Mouse (Mus musculus): ENCODE results near the gene Il9. TPM values are rescaled to one million over a fixed set of nuclear protein-coding genes. Genes with fewer than 3 reads are reported as not detected.

The Il9 gene
- polyA plus RNA-seq, 1 experiment from 2014 or later, result not detected

DNA sequence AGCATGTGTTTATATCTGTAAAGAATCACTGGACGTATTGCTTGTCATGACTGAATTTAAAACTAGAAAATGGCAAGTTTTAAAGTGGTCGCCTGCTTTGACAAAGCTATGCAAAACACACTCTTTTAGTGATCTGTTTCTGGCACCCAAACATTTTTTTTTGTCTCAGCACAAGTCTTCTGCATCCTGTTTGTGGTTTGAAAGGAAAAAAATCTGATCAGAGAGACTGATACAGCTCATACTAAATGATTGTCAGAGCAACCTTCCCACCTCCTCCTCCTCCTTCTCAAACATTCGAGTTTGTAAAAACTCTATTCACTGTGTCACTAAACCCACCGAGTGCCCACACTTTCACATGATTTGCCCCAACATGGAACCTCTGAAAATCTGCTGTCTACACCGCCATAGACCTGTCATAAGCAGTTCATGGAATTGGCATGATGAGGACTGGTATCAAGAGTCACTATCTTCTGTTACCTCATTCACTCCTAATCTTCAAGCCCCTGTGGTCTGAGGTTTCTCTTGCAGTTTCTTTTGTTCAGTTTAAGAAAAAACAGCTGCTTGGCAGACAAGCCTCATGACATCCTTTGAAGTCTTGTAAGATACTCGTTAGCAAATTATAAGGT lies 24.9 kb upstream of the Il9 start:
- Histone ChIP-seq H3K4me1 (no peaks in the 10 kb centered on the region), H3K4me2 (replicated peaks) (no peak overlapping the region), H3K9me3 (no peaks in the 10 kb centered on the region), H3K27me3 (replicated peaks) (no peaks in the 10 kb centered on the region), H3K27ac (no peak overlapping the region), H3K4me3 (no peak overlapping the region), H3K9ac (no peak overlapping the region), H3K36me3 (no peaks in the 10 kb centered on the region)
- no peak for ATAC-seq (ENCODE audit: low FRiP score, low read depth)
- 84% methylated on average over 6 of the region's 6 CpGs for WGBS

- no peak for ATAC-seq (ENCODE audit: low FRiP score, low read depth)
- Histone ChIP-seq H3K4me2 (replicated peaks) (no peak overlapping the region), H3K27ac (no peak overlapping the region), H3K36me3 (no peaks in the 10 kb centered on the region), H3K4me3 (no peak overlapping the region), H3K9me3 (no peaks in the 10 kb centered on the region), H3K4me1 (no peaks in the 10 kb centered on the region), H3K27me3 (replicated peaks) (no peaks in the 10 kb centered on the region), H3K9ac (no peak overlapping the region)
- 81% methylated on average over 6 of the region's 6 CpGs for WGBS
Measured at GRCm38 (mm10) chr13:56501866-56502420, 19.9 kb upstream of the Il9 start.

DNA sequence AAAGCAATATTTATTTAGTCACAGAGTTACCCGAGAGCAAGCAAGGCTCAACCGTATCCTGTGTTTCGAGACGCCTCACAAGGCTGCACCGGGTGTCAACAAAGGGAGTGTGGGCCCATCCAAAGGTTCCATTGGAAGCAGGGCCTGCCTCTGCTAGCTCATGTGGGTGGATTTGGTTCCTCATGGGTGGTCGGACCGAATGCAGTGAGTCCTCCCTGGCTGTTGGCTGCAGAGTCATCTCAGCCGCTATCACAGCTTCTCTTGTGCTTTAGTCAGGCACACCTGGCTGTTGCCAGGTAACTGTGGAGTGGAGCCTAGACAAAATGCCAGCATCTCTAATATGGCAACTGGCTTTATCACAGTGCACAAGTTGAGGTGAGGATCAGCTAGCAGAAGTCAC lies 18.6 kb upstream of the Il9 start:
- no peaks in the 10 kb centered on the region for H3K9me3 ChIP-seq
- H3K9ac ChIP-seq, result no peak overlapping the region
- no peak overlapping the region for H3K4me3 ChIP-seq
- H3K36me3 ChIP-seq, result no peaks in the 10 kb centered on the region
- no peak overlapping the region for H3K27ac ChIP-seq
- no peaks in the 10 kb centered on the region for H3K4me1 ChIP-seq
- no peaks in the 10 kb centered on the region for H3K27me3 ChIP-seq (replicated peaks)
- 91% methylated on average over 8 of the region's 8 CpGs for WGBS
- no peak for ATAC-seq (ENCODE audit: low FRiP score, low read depth)
- H3K4me2 ChIP-seq (replicated peaks), result no peak overlapping the region

DNA sequence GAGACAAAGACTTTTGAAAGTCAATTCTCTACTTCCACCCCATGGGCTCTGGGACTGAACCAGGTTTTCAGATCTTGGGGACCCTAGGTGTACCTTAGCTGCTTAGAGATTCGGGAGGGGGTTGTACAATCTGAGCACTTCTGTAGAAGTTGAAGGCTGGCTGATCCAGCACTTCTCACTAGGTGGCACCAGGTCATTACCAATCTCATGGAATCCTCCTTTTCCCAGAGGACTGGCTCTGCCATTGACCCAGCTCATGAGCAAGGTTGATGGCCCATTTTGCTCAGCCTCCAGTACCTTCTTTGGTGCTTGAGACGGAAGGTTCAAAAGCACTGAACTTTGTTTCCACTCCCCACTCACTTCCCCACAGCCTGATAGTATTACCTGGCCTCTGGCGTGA lies 18.1 kb upstream of the Il9 start:
- no peak for ATAC-seq (ENCODE audit: low FRiP score, low read depth)
- no peaks in the 10 kb centered on the region for H3K9me3 ChIP-seq
- H3K36me3 ChIP-seq, result no peaks in the 10 kb centered on the region
- no peak overlapping the region for H3K27ac ChIP-seq
- no peak overlapping the region for H3K9ac ChIP-seq
- 75% methylated on average over 3 of the region's 3 CpGs for WGBS
- no peaks in the 10 kb centered on the region for H3K4me1 ChIP-seq
- H3K4me3 ChIP-seq, result no peak overlapping the region
- H3K4me2 ChIP-seq (replicated peaks), result no peak overlapping the region
- no peaks in the 10 kb centered on the region for H3K27me3 ChIP-seq (replicated peaks)

GRCm38 (mm10) chr13:56494440-56494839 lies 12.4 kb upstream of the Il9 start:
- H3K4me2 ChIP-seq (replicated peaks), result no peak overlapping the region
- H3K27ac ChIP-seq, result no peak overlapping the region
- ATAC-seq (ENCODE audit: low FRiP score, low read depth), result no peak
- H3K36me3 ChIP-seq, result no peaks in the 10 kb centered on the region
- H3K4me1 ChIP-seq, result no peaks in the 10 kb centered on the region
- no peak overlapping the region for H3K9ac ChIP-seq
- no peak overlapping the region for H3K4me3 ChIP-seq
- 33% methylated on average over 3 of the region's 3 CpGs for WGBS
- H3K9me3 ChIP-seq, result no peaks in the 10 kb centered on the region
- no peaks in the 10 kb centered on the region for H3K27me3 ChIP-seq (replicated peaks)

DNA sequence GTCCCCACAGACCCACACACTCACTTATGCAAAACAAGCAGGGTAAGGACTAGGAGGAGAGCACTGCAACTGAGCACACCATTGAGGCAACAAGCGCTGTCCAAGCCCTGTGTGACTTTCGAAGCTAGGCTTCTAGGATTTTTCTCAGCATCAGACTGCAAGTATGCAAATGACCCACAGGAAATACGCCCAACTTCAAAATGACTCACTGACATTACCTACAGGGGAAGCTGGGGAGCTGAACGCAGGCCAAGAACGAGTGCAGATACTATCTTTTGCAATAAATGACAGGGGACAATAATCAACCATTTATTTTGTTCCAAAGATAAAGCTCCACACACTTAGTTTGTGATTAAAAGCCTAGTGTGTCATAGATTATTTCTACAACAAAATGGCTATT lies 6.0 kb upstream of the Il9 start:
- H3K9me3 ChIP-seq, result no peaks in the 10 kb centered on the region
- no peak overlapping the region for H3K27ac ChIP-seq
- no peaks in the 10 kb centered on the region for H3K27me3 ChIP-seq (replicated peaks)
- H3K9ac ChIP-seq, result no peak overlapping the region
- no peaks in the 10 kb centered on the region for H3K36me3 ChIP-seq
- WGBS, result 76% methylated on average over 5 of the region's 5 CpGs
- no peaks in the 10 kb centered on the region for H3K4me1 ChIP-seq
- H3K4me2 ChIP-seq (replicated peaks), result no peak overlapping the region
- no peak overlapping the region for H3K4me3 ChIP-seq
- no peak for ATAC-seq (ENCODE audit: low FRiP score, low read depth)

- H3K9ac ChIP-seq, result no peak overlapping the region
- 80% methylated on average over 6 of the region's 6 CpGs for WGBS
- H3K4me3 ChIP-seq, result no peak overlapping the region
- H3K4me2 ChIP-seq (replicated peaks), result no peak overlapping the region
- no peaks in the 10 kb centered on the region for H3K36me3 ChIP-seq
- no peaks in the 10 kb centered on the region for H3K9me3 ChIP-seq
- H3K27me3 ChIP-seq (replicated peaks), result no peaks in the 10 kb centered on the region
- no peak overlapping the region for H3K27ac ChIP-seq
- ATAC-seq (ENCODE audit: low FRiP score, low read depth), result no peak
- H3K4me1 ChIP-seq, result no peaks in the 10 kb centered on the region
Measured at GRCm38 (mm10) chr13:56478027-56478426, 4.0 kb downstream of the Il9 start.

DNA sequence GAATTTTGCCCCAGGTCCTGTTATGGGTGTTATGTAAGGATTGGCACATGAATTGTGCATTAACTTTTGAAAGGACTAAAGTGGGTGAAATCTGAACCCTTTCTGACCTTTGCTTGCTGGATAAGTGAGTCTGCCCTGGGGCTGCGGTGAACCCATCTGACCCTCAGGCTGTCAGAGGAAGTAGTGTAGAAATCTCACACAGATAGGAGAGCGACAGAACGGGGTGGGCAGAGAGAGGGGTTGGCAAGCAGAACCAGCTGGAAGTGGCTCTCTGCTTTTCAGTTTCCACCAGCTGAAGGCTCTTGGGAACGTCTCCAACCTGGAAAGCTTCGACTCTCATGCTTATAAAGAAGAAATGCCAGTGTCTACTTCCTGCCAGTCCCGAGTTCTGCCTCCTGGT lies 4.8 kb downstream of the Il9 start:
- H3K4me2 ChIP-seq (replicated peaks), result no peak overlapping the region
- no peak for ATAC-seq (ENCODE audit: low FRiP score, low read depth)
- no peaks in the 10 kb centered on the region for H3K27me3 ChIP-seq (replicated peaks)
- H3K9ac ChIP-seq, result no peak overlapping the region
- H3K27ac ChIP-seq, result no peak overlapping the region
- H3K9me3 ChIP-seq, result no peaks in the 10 kb centered on the region
- H3K36me3 ChIP-seq, result no peaks in the 10 kb centered on the region
- no peak overlapping the region for H3K4me3 ChIP-seq
- 59% methylated on average over 6 of the region's 6 CpGs for WGBS
- H3K4me1 ChIP-seq, result no peaks in the 10 kb centered on the region

- Histone ChIP-seq H3K9ac (no peak overlapping the region), H3K36me3 (no peaks in the 10 kb centered on the region), H3K4me2 (replicated peaks) (no peak overlapping the region), H3K4me1 (no peaks in the 10 kb centered on the region), H3K9me3 (no peaks in the 10 kb centered on the region), H3K4me3 (no peak overlapping the region), H3K27me3 (replicated peaks) (no peaks in the 10 kb centered on the region), H3K27ac (no peak overlapping the region)
- ATAC-seq (ENCODE audit: low FRiP score, low read depth), result no peak
- WGBS, result 72% methylated on average over 5 of the region's 5 CpGs
Measured at GRCm38 (mm10) chr13:56476790-56477189, 5.3 kb downstream of the Il9 start.

- Histone ChIP-seq H3K4me3 (no peak overlapping the region), H3K27ac (no peak overlapping the region), H3K27me3 (replicated peaks) (no peaks in the 10 kb centered on the region), H3K4me2 (replicated peaks) (no peak overlapping the region), H3K36me3 (no peaks in the 10 kb centered on the region), H3K4me1 (no peaks in the 10 kb centered on the region), H3K9ac (no peak overlapping the region), H3K9me3 (no peaks in the 10 kb centered on the region)
- WGBS, result 39% methylated on average over 4 of the region's 4 CpGs
- no peak for ATAC-seq (ENCODE audit: low FRiP score, low read depth)
Measured at GRCm38 (mm10) chr13:56475363-56475762, 6.7 kb downstream of the Il9 start.

DNA sequence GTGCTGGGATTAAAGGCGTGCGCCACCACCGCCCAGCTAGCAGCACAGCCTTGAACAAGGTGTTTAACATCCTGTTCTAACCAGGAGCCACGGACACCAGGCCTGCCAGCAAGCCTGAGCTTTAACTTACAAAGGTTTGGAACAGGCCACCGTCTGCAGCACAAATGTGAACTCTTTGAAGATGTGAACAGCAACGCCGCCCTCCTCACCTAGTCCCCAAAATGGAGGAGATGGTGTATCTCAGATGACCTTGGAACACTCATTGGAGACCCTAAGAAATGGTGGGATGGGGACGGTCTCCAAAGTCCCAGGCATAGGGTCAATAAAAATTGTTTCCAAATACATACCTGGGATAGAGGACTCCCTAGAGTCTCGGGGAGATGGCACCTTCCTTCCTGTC lies 9.4 kb downstream of the Il9 start:
- H3K9me3 ChIP-seq, result no peaks in the 10 kb centered on the region
- ATAC-seq (ENCODE audit: low FRiP score, low read depth), result no peak
- H3K4me3 ChIP-seq, result no peak overlapping the region
- no peak overlapping the region for H3K4me2 ChIP-seq (replicated peaks)
- no peaks in the 10 kb centered on the region for H3K4me1 ChIP-seq
- WGBS, result 96% methylated on average over 9 of the region's 9 CpGs
- H3K9ac ChIP-seq, result no peak overlapping the region
- no peaks in the 10 kb centered on the region for H3K27me3 ChIP-seq (replicated peaks)
- H3K27ac ChIP-seq, result no peak overlapping the region
- H3K36me3 ChIP-seq, result no peaks in the 10 kb centered on the region

GRCm38 (mm10) chr13:56471951-56472350 lies 10.1 kb downstream of the Il9 start:
- no peak overlapping the region for H3K4me2 ChIP-seq (replicated peaks)
- H3K4me1 ChIP-seq, result no peaks in the 10 kb centered on the region
- no peaks in the 10 kb centered on the region for H3K9me3 ChIP-seq
- no peak overlapping the region for H3K9ac ChIP-seq
- H3K36me3 ChIP-seq, result no peaks in the 10 kb centered on the region
- no peak overlapping the region for H3K4me3 ChIP-seq
- H3K27ac ChIP-seq, result no peak overlapping the region
- 62% methylated on average over 9 of the region's 9 CpGs for WGBS
- no peak for ATAC-seq (ENCODE audit: low FRiP score, low read depth)
- H3K27me3 ChIP-seq (replicated peaks), result no peaks in the 10 kb centered on the region

DNA sequence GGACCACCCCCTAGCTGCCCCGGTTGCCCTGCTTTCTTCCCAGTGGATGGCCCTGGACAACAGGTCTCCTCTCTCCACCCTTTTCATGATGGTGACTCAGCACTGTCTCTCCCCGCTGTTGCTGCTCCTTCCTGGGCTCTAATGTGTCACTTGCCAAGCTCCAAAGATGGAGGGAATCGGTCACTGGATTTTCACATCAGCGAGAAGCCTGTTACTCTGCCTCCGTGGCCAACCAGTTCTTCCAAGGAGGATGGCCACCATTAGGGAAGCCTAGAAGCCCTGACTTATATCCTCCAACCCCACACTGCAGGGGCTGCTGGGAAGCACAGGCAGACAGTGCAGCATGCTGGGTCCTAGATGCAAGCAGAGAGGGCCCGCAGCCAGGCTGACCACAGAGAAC lies 10.8 kb downstream of the Il9 start:
- H3K36me3 ChIP-seq, result no peaks in the 10 kb centered on the region
- 85% methylated on average over 6 of the region's 6 CpGs for WGBS
- H3K4me1 ChIP-seq, result no peaks in the 10 kb centered on the region
- ATAC-seq (ENCODE audit: low FRiP score, low read depth), result no peak
- no peak overlapping the region for H3K9ac ChIP-seq
- no peak overlapping the region for H3K27ac ChIP-seq
- no peak overlapping the region for H3K4me2 ChIP-seq (replicated peaks)
- H3K4me3 ChIP-seq, result no peak overlapping the region
- H3K9me3 ChIP-seq, result no peaks in the 10 kb centered on the region
- H3K27me3 ChIP-seq (replicated peaks), result no peaks in the 10 kb centered on the region

Measured in neural tube, embryonic 12.5 days (tissue).